Mouse (Mus musculus) neural tube, embryonic 11.5 days (tissue): ENCODE measurements around the gene Defb21. TPM values are rescaled to one million over a fixed set of nuclear protein-coding genes. Genes with fewer than 3 reads are reported as not detected.

Source experiments
- ATAC-seq: fragments of 200-750 bp; cut with Nextera tagmentation; 2 replicates; pipeline ENCODE4 v1.8.0; 2017; ENCODE audit warnings: moderate number of reproducible peaks, mild to moderate bottlenecking, moderate TSS enrichment, moderate library complexity; ENCODE audit not compliant: insufficient read depth, low FRiP score, low TSS enrichment
- DNase-seq: peaks from one replicate; pipeline ENCODE4 v3.0.0-alpha.2; 2015; ENCODE audit warnings: low spot score
- H3K27ac ChIP-seq: fragments of 300-500 bp; sonication (generic); 2 replicates; pipeline ENCODE4 v1.5.1; 2014; ENCODE audit warnings: low read depth, mild to moderate bottlenecking, low read length
- H3K27me3 ChIP-seq: fragments of 300-500 bp; sonication (generic); 2 replicates; pipeline ENCODE4 v1.6.1; 2014; ENCODE audit warnings: mild to moderate bottlenecking, low read length, mixed read lengths; ENCODE audit not compliant: control insufficient read depth, insufficient read depth
- H3K36me3 ChIP-seq: fragments of 300-500 bp; sonication (generic); 2 replicates; pipeline ENCODE4 v1.6.1; 2014; ENCODE audit warnings: mild to moderate bottlenecking, low read length, moderate library complexity, mixed read lengths; ENCODE audit not compliant: control insufficient read depth, insufficient read depth
- H3K4me1 ChIP-seq: fragments of 300-500 bp; sonication (generic); 2 replicates; pipeline ENCODE4 v1.6.1; 2014; ENCODE audit warnings: low read length, mixed read lengths; ENCODE audit not compliant: control insufficient read depth, insufficient read depth
- H3K4me2 ChIP-seq: fragments of 300-500 bp; sonication (generic); 2 replicates; pipeline ENCODE4 v1.6.1; 2014; ENCODE audit warnings: low read depth, mild to moderate bottlenecking, moderate library complexity
- H3K4me3 ChIP-seq: fragments of 300-500 bp; sonication (generic); 2 replicates; pipeline ENCODE4 v1.5.1; 2014; ENCODE audit warnings: low read depth, low read length
- H3K9ac ChIP-seq: fragments of 300-500 bp; sonication (generic); 2 replicates; pipeline ENCODE4 v1.6.1; 2014; ENCODE audit warnings: mild to moderate bottlenecking, low read length
- H3K9me3 ChIP-seq: fragments of 300-500 bp; sonication (generic); 2 replicates; pipeline ENCODE4 v1.6.1; 2016; ENCODE audit warnings: low read length; ENCODE audit not compliant: control insufficient read depth
- WGBS: fragments of 180-500 bp; shearing (Covaris S2); extraction: QIAGEN DNeasy Blood & Tissue Kit; methylation state at CpG from one replicate; pipeline ENCODE4 v1.1.7; 2014; 5-methylcytosine and 5-hydroxymethylcytosine counted together
- polyA plus RNA-seq: library from polyadenylated mRNA; unstranded; fragments of >200 nt; fragmentation: Nextera tagmentation; extraction: Ambion mirVana; gene quantifications from 2 replicates; pipeline ENCODE4 v1.2.1, GENCODE M21; 2014

Defb21 gene
- polyA plus RNA-seq, 1 experiment from 2014 or later: not detected

GRCm38 (mm10) chr2:152616470-152616869 lies 43.9 kb downstream of the Defb21 start:
- H3K36me3 ChIP-seq: no peaks in the 10 kb centered on the region
- H3K27me3 ChIP-seq: no peaks in the 10 kb centered on the region
- no peaks in the 10 kb centered on the region for H3K4me1 ChIP-seq
- H3K9ac ChIP-seq: no peak overlapping the region
- no peak overlapping the region for H3K27ac ChIP-seq
- no peak for ATAC-seq
- no peak overlapping the region for H3K4me3 ChIP-seq
- H3K9me3 ChIP-seq: no peaks in the 10 kb centered on the region
- DNase-seq: no peak
- WGBS: 80% methylated on average over 6 of the region's 6 CpGs
- no peak overlapping the region for H3K4me2 ChIP-seq

GRCm38 (mm10) chr2:152617374-152617773 lies 44.8 kb downstream of the Defb21 start:
- WGBS: 55% methylated on average over 5 of the region's 5 CpGs
- no peak overlapping the region for H3K9ac ChIP-seq
- DNase-seq: no peak
- H3K27me3 ChIP-seq: no peaks in the 10 kb centered on the region
- no peaks in the 10 kb centered on the region for H3K36me3 ChIP-seq
- H3K9me3 ChIP-seq: no peaks in the 10 kb centered on the region
- ATAC-seq: no peak
- H3K4me1 ChIP-seq: no peaks in the 10 kb centered on the region
- no peak overlapping the region for H3K4me3 ChIP-seq
- H3K27ac ChIP-seq: no peak overlapping the region
- no peak overlapping the region for H3K4me2 ChIP-seq

GRCm38 (mm10) chr2:152620367-152621134 lies 48.0 kb downstream of the Defb21 start:
- ATAC-seq: no peak
- H3K9me3 ChIP-seq: no peaks in the 10 kb centered on the region
- no peaks in the 10 kb centered on the region for H3K36me3 ChIP-seq
- H3K4me1 ChIP-seq: no peaks in the 10 kb centered on the region
- no peak overlapping the region for H3K4me2 ChIP-seq
- peaks cover under 1% of the 10 kb centered on the region for H3K27me3 ChIP-seq
- H3K9ac ChIP-seq: no peak overlapping the region
- no peak for DNase-seq
- H3K4me3 ChIP-seq: no peak overlapping the region
- WGBS: 67% methylated on average over 9 of the region's 9 CpGs
- H3K27ac ChIP-seq: no peak overlapping the region

GRCm38 (mm10) chr2:152622151-152622550 lies 49.6 kb downstream of the Defb21 start:
- Histone ChIP-seq H3K4me2 (no peak overlapping the region), H3K27ac (no peak overlapping the region), H3K9ac (no peak overlapping the region), H3K27me3 (peaks cover 17% of the 10 kb centered on the region), H3K9me3 (no peaks in the 10 kb centered on the region), H3K36me3 (no peaks in the 10 kb centered on the region), H3K4me1 (peaks cover 5% of the 10 kb centered on the region; the same call in 1 of the 2 replicates), H3K4me3 (no peak overlapping the region)
- whole genome bisulfite sequencing: 78% methylated on average over 13 of the region's 13 CpGs
- no peak for ATAC-seq
- DNase-seq: no peak

- no peaks in the 10 kb centered on the region for H3K36me3 ChIP-seq
- DNase-seq (no peak), ATAC-seq (no peak)
- H3K4me3 ChIP-seq: no peak within 1 kb of the TSS
- H3K27me3 ChIP-seq: peaks cover 24% of the 10 kb centered on the region
- 84% methylated on average over 7 of the region's 7 CpGs for WGBS
- no peak within 1 kb of the TSS for H3K9ac ChIP-seq
- no peak within 1 kb of the TSS for H3K27ac ChIP-seq
- peaks cover 5% of the 10 kb centered on the region; the same call in 1 of the 2 replicates for H3K4me1 ChIP-seq
- no peak within 1 kb of the TSS for H3K4me2 ChIP-seq
- no peaks in the 10 kb centered on the region for H3K9me3 ChIP-seq
Measured at GRCm38 (mm10) chr2:152622953-152623352, 50.4 kb downstream of the Defb21 start, which contains the start of gene Defb25. Gene Defb25 (minus strand): TSS chr2:152623053.

Other genes starting within 250 kb of the Defb21 start
- 69.2 and 77.8 TPM in 2 replicates for gene Rbck1, start 240.1 kb upstream of the Defb21 start, polyA plus RNA-seq
- 1.1 and 1.4 TPM in 2 replicates for gene Trib3, start 228.7 kb upstream of the Defb21 start, polyA plus RNA-seq
- 7.6 TPM in 2 replicates for gene Nrsn2, start 196.1 kb upstream of the Defb21 start, polyA plus RNA-seq
- 19.1 and 21.4 TPM in 2 replicates for gene Sox12, start 174.7 kb upstream of the Defb21 start, polyA plus RNA-seq
- 52.7 and 55.2 TPM in 2 replicates for gene Zcchc3, start 157.7 kb upstream of the Defb21 start, polyA plus RNA-seq
- gene 6820408C15Rik, start 157.2 kb upstream of the Defb21 start, polyA plus RNA-seq: 0.22 and 0.52 TPM in 2 replicates
- not detected in 2 replicates for gene Defb23, start 108.1 kb upstream of the Defb21 start, polyA plus RNA-seq
- not detected in 2 replicates for gene Defb20, start 95.7 kb upstream of the Defb21 start, polyA plus RNA-seq
- gene Defb22, start 82.6 kb upstream of the Defb21 start, polyA plus RNA-seq: not detected in 2 replicates
- gene Defb26, start 61.1 kb upstream of the Defb21 start, polyA plus RNA-seq: not detected in 2 replicates
- not detected in 2 replicates for gene Defb28, start 54.5 kb upstream of the Defb21 start, polyA plus RNA-seq
- gene Defb29, start 32.6 kb upstream of the Defb21 start, polyA plus RNA-seq: not detected in 2 replicates
- gene Gm17416, start 3.4 kb upstream of the Defb21 start, polyA plus RNA-seq: not detected in 2 replicates
- gene Defb19, start 7.6 kb downstream of the Defb21 start, polyA plus RNA-seq: not detected in 2 replicates
- gene Defb45, start 26.7 kb downstream of the Defb21 start, polyA plus RNA-seq: not detected in 2 replicates
- not detected in 2 replicates for gene Defb36, start 31.6 kb downstream of the Defb21 start, polyA plus RNA-seq
- gene Defb25, start 50.3 kb downstream of the Defb21 start, polyA plus RNA-seq: not detected in 2 replicates
- gene Rem1, start 54.2 kb downstream of the Defb21 start, polyA plus RNA-seq: 0.58 TPM in 2 replicates
- gene H13, start 96.7 kb downstream of the Defb21 start, polyA plus RNA-seq: 123 TPM in 2 replicates
- 39.1 and 40.6 TPM in 2 replicates for gene Mcts2, start 114.3 kb downstream of the Defb21 start, polyA plus RNA-seq
- 116 and 129 TPM in 2 replicates for gene Id1, start 163.5 kb downstream of the Defb21 start, polyA plus RNA-seq
- gene Cox4i2, start 181.4 kb downstream of the Defb21 start, polyA plus RNA-seq: 3.5 and 4.6 TPM in 2 replicates